Mouse (Mus musculus) stomach, postnatal 0 days (tissue): ENCODE measurements at regions not wholly inside any gene's neighbourhood (a gene's known extent, or its start where the extent isn't known, plus 50 kb on each side); places are given as distances from the start of the nearest gene placed in this dataset.

Source experiments
- ATAC-seq: fragments of 200-750 bp; cut with Nextera tagmentation; 2 replicates; pipeline ENCODE4 v1.8.0; 2017; ENCODE audit not compliant: low FRiP score, low TSS enrichment
- DNase-seq: peaks from one replicate; pipeline ENCODE4 v3.0.0-alpha.2; 2016; ENCODE audit warnings: low spot score
- H3K27ac ChIP-seq: fragments of 300-500 bp; sonication (generic); replicated peaks from 2 replicates; pipeline ENCODE4 v1.5.1; 2014; ENCODE audit warnings: mild to moderate bottlenecking, control low read depth
- H3K27me3 ChIP-seq: fragments of 300-500 bp; sonication (generic); 2 replicates; pipeline ENCODE4 v1.6.1; 2014; ENCODE audit warnings: low read length; ENCODE audit not compliant: control insufficient read depth, insufficient read depth
- H3K36me3 ChIP-seq: fragments of 300-500 bp; sonication (generic); 2 replicates; pipeline ENCODE4 v1.6.1; 2014; ENCODE audit warnings: low read length, mixed read lengths; ENCODE audit not compliant: control insufficient read depth, insufficient read depth
- H3K4me1 ChIP-seq: fragments of 300-500 bp; sonication (generic); replicated peaks from 2 replicates; pipeline ENCODE4 v1.6.1; 2014; ENCODE audit warnings: antibody characterized with exemption; ENCODE audit not compliant: control insufficient read depth, insufficient read depth
- H3K4me2 ChIP-seq: fragments of 300-500 bp; sonication (generic); replicated peaks from 2 replicates; pipeline ENCODE4 v1.6.1; 2014; ENCODE audit warnings: low read depth, mild to moderate bottlenecking, control low read depth, moderate library complexity
- H3K4me3 ChIP-seq: fragments of 300-500 bp; sonication (generic); 2 replicates; pipeline ENCODE4 v1.5.1; 2014; ENCODE audit warnings: low read depth, low read length, control low read depth
- H3K9ac ChIP-seq: fragments of 300-500 bp; sonication (generic); 2 replicates; pipeline ENCODE4 v1.6.1; 2014; ENCODE audit warnings: mild to moderate bottlenecking, low read length, control low read depth, mixed read lengths
- H3K9me3 ChIP-seq: fragments of 300-500 bp; sonication (generic); 2 replicates; pipeline ENCODE4 v1.6.1; 2016; ENCODE audit warnings: low read length; ENCODE audit not compliant: control insufficient read depth
- CTCF ChIP-seq: IDR thresholded peaks from 2 replicates; pipeline ENCODE4 v1.5.1; 2016; ENCODE audit warnings: antibody characterized with exemption, low read depth, mild to moderate bottlenecking, moderate library complexity
- EP300 ChIP-seq: optimal IDR thresholded peaks from 2 replicates; pipeline ENCODE3; 2016; ENCODE audit warnings: antibody characterized with exemption
- WGBS: fragments of 180-500 bp; shearing (Covaris S2); extraction: QIAGEN DNeasy Blood & Tissue Kit; methylation state at CpG from one replicate; pipeline ENCODE4 v1.1.7; 2014; 5-methylcytosine and 5-hydroxymethylcytosine counted together

DNA sequence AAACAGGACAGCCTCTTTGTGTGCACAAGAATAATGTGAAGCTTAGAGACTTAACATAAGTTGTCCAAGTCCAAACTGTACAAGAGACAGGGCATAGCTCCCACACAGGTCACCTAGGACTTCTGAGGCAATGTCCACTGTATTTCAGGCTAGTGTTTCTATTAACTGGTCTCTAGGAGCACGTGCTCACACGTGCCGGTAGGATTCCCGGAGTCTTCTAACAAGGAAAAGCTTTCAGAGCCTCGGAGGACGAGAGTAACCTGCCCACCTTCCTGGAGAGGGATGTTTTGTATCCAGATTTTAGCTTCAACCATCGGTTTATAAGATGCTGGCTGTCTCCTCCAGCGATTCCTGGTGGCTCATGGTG is 86.8 kb downstream of the Kctd15 start:
- Histone ChIP-seq H3K27me3 (no peaks in the 10 kb centered on the region), H3K27ac (peak overlapping the region; percentile 78), H3K9ac (peak overlapping the region; percentile 59; the same call in 1 of the 2 replicates), H3K9me3 (no peaks in the 10 kb centered on the region), H3K4me3 (peak overlapping the region; percentile 32; the same call in 1 of the 2 replicates), H3K36me3 (no peaks in the 10 kb centered on the region; the same call in 1 of the 2 replicates), H3K4me2 (peak overlapping the region; percentile 74; the same call in 1 of the 2 replicates), H3K4me1 (peaks cover 7% of the 10 kb centered on the region)
- TF ChIP-seq EP300 (no peak), CTCF (no peak)
- 0 out of 2 replicates have a peak, but pooled peaks have one; percentile 1 for ATAC-seq
- 20% methylated on average over 8 of the region's 8 CpGs for WGBS
- DNase-seq = no peak

DNA sequence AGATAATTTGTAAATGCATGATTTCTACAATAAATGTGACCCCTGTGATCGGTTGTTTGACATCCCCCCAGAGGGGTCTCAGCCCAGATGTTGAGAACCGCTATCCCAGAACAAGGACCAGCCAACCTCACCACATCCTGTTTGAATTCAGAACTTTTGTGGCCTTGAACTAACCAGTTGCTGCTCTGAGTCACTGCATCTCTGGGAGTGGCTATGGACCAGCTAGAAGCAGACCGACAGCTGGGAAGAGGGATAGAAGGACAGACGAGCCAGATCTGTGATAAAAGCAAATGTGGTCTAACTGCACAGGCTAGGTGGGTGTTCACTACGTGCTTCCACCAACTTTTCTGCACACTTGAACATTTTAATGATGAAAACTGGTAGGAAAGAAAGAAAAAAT is 89.0 kb downstream of the Kctd15 start:
- 53% methylated on average over 5 of the region's 5 CpGs for WGBS
- Histone ChIP-seq H3K9ac (no peak overlapping the region), H3K4me2 (no peak overlapping the region), H3K27me3 (no peaks in the 10 kb centered on the region), H3K4me3 (no peak overlapping the region), H3K4me1 (peaks cover 7% of the 10 kb centered on the region), H3K27ac (no peak overlapping the region), H3K36me3 (no peaks in the 10 kb centered on the region; the same call in 1 of the 2 replicates), H3K9me3 (no peaks in the 10 kb centered on the region)
- DNase-seq = no peak
- no peak for TF ChIP-seq CTCF
- no peak for TF ChIP-seq EP300
- no peak for ATAC-seq

DNA sequence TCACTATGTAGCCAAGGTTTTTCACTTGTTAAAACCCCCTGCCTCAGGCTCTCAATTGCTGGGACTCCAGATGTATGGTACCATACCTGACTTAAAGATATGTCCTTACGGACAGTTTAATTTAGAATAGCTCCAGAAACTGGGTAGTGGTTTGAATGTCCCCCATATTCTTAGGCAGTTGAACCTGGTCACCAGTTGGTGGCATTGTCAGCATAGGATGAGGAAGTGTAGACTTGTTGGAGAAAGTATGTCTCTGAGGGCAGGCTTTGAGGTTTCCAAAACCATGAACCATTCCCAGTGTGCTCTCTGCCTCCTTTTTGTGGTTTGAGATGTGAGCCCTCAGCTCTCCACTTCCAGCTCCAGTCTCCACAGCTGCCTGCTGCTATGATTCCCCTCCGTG is 94.4 kb downstream of the Kctd15 start:
- no peak for ATAC-seq

DNA sequence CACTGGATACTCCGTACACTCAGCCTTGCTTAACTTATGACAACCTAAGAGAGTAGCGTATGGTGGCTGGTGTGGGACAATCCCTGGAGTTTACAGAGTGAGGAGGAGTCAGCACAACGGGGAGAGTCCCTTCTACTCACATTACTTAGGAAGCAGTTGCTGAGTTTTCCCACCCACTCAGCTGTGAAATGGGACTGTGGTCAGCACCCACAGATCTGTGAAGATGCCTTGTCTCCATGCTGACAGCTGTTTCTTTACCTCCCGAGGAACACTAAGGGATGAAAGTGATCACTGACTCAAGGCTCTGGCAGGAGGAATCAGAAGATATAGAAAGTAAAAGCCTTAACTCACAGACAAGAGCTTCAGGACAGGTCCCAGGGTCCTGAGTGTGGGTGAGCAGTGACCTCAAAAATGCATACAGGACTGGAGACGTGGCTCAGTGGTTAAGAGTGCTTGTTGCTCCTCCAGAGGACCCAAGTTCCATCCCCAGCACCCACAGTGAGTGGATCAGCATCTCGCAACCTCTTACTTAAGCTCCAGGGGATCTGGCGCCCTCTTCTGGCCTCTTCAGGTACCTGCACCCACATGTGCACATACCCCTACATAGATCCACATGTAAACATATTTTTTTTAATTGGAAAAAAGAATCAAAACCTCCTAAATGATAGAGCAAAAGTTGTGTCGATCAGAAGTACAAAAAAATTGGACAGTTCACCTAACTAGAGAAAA is 97.8 kb downstream of the Kctd15 start:
- no peaks in the 10 kb centered on the region for H3K4me1 ChIP-seq
- H3K36me3 ChIP-seq = no peaks in the 10 kb centered on the region
- whole genome bisulfite sequencing = 81% methylated on average over 8 of the region's 8 CpGs
- H3K9ac ChIP-seq = no peak overlapping the region
- DNase-seq = no peak
- H3K4me2 ChIP-seq = no peak overlapping the region
- ATAC-seq = no peak
- H3K27me3 ChIP-seq = no peaks in the 10 kb centered on the region
- no peak overlapping the region for H3K27ac ChIP-seq
- no peak for TF ChIP-seq EP300
- peak; percentile 34; the same call in 1 of the 2 replicates for TF ChIP-seq CTCF
- no peak overlapping the region for H3K4me3 ChIP-seq
- H3K9me3 ChIP-seq = no peaks in the 10 kb centered on the region

More for the DNA sequence above, 94.4 kb downstream of the Kctd15 start:
- H3K9ac ChIP-seq = no peak overlapping the region
- no peak overlapping the region for H3K27ac ChIP-seq
- DNase-seq = no peak
- no peaks in the 10 kb centered on the region for H3K9me3 ChIP-seq
- H3K4me1 ChIP-seq = no peaks in the 10 kb centered on the region
- H3K36me3 ChIP-seq = no peaks in the 10 kb centered on the region
- no peaks in the 10 kb centered on the region for H3K27me3 ChIP-seq
- no peak overlapping the region for H3K4me3 ChIP-seq
- TF ChIP-seq CTCF (peak; percentile 60), EP300 (no peak)
- 79% methylated on average over 2 of the region's 2 CpGs for WGBS
- no peak overlapping the region for H3K4me2 ChIP-seq

DNA sequence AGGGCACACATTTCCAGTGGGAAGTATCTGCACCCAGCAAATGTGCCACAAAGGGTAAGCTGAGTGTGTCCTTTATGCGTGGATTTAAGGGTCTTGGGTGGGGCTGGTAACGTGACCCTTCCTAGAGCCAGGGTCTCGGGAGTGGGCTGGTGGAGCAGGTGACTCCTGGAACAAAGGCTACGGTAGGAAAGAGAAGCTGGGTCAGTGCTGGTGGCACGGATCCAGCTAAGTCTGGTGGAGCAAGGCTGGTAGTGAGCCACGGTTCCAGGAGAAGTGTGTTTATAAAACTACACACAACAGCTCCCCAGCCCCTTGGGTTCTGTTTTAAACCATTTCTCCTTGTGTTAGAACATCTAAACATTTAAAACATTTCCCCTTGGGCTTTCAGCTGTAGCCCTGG is 101.3 kb downstream of the Kctd15 start:
- no peaks in the 10 kb centered on the region for H3K4me1 ChIP-seq
- no peaks in the 10 kb centered on the region for H3K36me3 ChIP-seq
- H3K27ac ChIP-seq = no peak overlapping the region
- H3K9ac ChIP-seq = no peak overlapping the region
- WGBS = 46% methylated on average over 6 of the region's 6 CpGs
- no peaks in the 10 kb centered on the region for H3K27me3 ChIP-seq
- ATAC-seq = no peak
- H3K4me3 ChIP-seq = no peak overlapping the region
- TF ChIP-seq EP300 (no peak), CTCF (no peak)
- no peak overlapping the region for H3K4me2 ChIP-seq
- no peaks in the 10 kb centered on the region for H3K9me3 ChIP-seq
- no peak for DNase-seq

DNA sequence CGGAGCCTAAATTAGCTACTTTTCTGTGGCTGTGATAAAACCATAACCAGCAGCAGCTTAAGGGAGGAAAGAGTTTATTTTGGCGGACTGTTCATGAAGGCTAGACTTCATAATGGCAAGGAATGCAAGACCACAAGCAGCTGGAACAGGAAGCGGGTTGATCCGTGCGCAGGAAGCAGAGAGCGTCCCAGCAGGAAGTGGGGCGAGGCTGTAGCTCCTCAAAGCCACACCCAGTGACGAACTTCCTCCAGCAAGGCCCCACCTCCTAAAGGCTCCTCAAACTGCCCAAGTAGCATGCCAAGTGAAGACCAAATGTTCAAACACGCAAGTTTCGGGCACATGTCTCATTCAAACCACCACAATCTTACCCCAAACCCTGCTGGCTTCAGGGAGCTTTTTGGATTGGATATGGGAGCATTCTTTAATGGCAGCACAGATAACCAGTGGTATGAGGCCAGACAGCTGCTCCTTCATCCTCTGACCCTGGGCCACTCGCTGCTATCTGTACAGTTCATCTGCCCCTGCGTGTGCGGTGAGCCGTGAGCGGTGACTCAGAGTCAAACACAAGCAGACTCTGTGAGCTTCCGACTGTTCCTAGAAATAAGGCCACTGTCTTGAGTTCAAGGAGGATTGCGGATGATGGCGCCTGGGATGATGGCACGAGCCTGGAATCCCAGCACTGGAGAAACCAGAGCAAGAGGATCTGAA is 109.8 kb downstream of the Kctd15 start:
- Histone ChIP-seq H3K9ac (no peak overlapping the region), H3K27ac (no peak overlapping the region), H3K36me3 (no peaks in the 10 kb centered on the region), H3K9me3 (no peaks in the 10 kb centered on the region), H3K27me3 (no peaks in the 10 kb centered on the region), H3K4me1 (no peaks in the 10 kb centered on the region), H3K4me3 (no peak overlapping the region), H3K4me2 (no peak overlapping the region)
- no peak for DNase-seq
- TF ChIP-seq CTCF (no peak), EP300 (no peak)
- no peak for ATAC-seq
- WGBS = 79% methylated on average over 19 of the region's 19 CpGs
